Mouse (Mus musculus): ENCODE results near the gene Htr1d. TPM values are rescaled to one million over a fixed set of nuclear protein-coding genes. Genes with fewer than 3 reads are reported as not detected.

Htr1d gene
- total RNA-seq, 2 experiments from 2014 or later = 0.39 to 0.41 TPM

DNA sequence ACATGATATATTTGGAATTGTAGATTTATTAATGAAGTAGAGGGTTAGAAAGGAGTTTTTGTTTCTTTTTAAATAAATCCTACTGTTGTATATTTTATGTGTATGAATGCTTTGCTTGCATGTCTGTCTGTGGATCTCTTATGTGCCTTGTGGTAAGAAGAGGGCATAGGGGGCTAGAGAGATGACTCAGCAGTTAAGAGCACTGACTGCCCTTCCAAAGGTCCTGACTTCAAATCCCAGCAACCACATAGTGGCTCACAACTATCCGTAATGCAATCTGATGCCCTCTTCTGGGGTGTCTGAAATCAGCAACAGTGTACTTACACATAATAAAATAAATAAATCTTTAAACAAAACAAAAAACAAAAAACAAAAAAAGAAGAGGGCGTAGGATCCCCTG, 63.2 kb downstream of the Htr1d start:
- TF ChIP-seq CTCF (conservative IDR thresholded peaks at IDR 0.05) = no peak; the same call in 1 of the 2 replicates
- no peak overlapping the region for H3K27ac ChIP-seq
- H3K4me3 ChIP-seq = no peak overlapping the region
- DNase-seq (ENCODE audit: low spot score in 2 of 2) = no peak

Other genes starting within 250 kb of the Htr1d start
- gene Asap3, start 217.2 kb upstream of the Htr1d start, total RNA-seq (2021) = 1 to 10 TPM; 2.5 to 3.1 TPM
- not detected for gene Tcea3, start 175.8 kb upstream of the Htr1d start, total RNA-seq (2021)
- gene Zfp46, start 138.8 kb upstream of the Htr1d start, total RNA-seq (2021) = 10 to 100 TPM; 44.2 to 49.0 TPM
- 100 to 1,000 TPM in 1 of 2 experiments, 10 to 100 TPM in 1; 91.6 to 102 TPM for gene Hnrnpr, start 112.6 kb upstream of the Htr1d start, total RNA-seq (2021)
- gene 6030445D17Rik, start 38.7 kb downstream of the Htr1d start, total RNA-seq (2021) = 1 to 10 TPM in 1 of 2 experiments, under 1 TPM in 1; 0.66 to 1.1 TPM
- 10 to 100 TPM; 80.6 to 95.8 TPM for gene Luzp1, start 46.2 kb downstream of the Htr1d start, total RNA-seq (2021)
- gene Kdm1a, start 179.2 kb downstream of the Htr1d start, total RNA-seq (2021) = 10 to 100 TPM; 89.0 to 91.6 TPM
- not detected for gene Tex46, start 186.9 kb downstream of the Htr1d start, total RNA-seq (2021)
- gene Lactbl1, start 199.1 kb downstream of the Htr1d start, total RNA-seq (2021) = under 1 TPM; 0.15 to 0.20 TPM